Mouse (Mus musculus): ENCODE measurements around the gene Kctd13. TPM values are rescaled to one million over a fixed set of nuclear protein-coding genes. Genes with fewer than 3 reads are reported as not detected.
"Not testable (repeated sequence)": the region's sequence is repeated elsewhere in the genome, so short reads cannot be mapped to it uniquely, and the experiment has no call there.

The Kctd13 gene
- polyA plus RNA-seq, 1 experiment from 2014 or later, result 5.0 TPM

GRCm38 (mm10) chr7:126905590-126905989, 23.1 kb upstream of the Kctd13 start:
- Histone ChIP-seq H3K27ac (replicated peaks) (no peak overlapping the region), H3K4me3 (replicated peaks) (no peak overlapping the region), H3K9me3 (replicated peaks) (no peaks in the 10 kb centered on the region), H3K4me2 (no peak overlapping the region), H3K36me3 (replicated peaks) (no peaks in the 10 kb centered on the region), H3K27me3 (peaks cover 3% of the 10 kb centered on the region; the same call in 1 of the 2 replicates), H3K4me1 (replicated peaks) (peaks cover 4% of the 10 kb centered on the region), H3K9ac (no peak overlapping the region)
- 27% methylated on average over 3 of the region's 3 CpGs for WGBS (ENCODE audit: insufficient replicate concordance)
- no peak for ATAC-seq (ENCODE audit: insufficient read depth)

- Histone ChIP-seq H3K27ac (replicated peaks) (no peak overlapping the region), H3K27me3 (no peaks in the 10 kb centered on the region; the same call in 1 of the 2 replicates), H3K9ac (no peak overlapping the region), H3K4me3 (replicated peaks) (no peak overlapping the region), H3K4me2 (no peak overlapping the region), H3K4me1 (replicated peaks) (no peaks in the 10 kb centered on the region), H3K36me3 (replicated peaks) (no peaks in the 10 kb centered on the region), H3K9me3 (replicated peaks) (no peaks in the 10 kb centered on the region)
- WGBS (ENCODE audit: insufficient replicate concordance), result 56% methylated on average over 3 of the region's 3 CpGs
- no peak for ATAC-seq (ENCODE audit: insufficient read depth)
Observed at GRCm38 (mm10) chr7:126914844-126915243, 13.8 kb upstream of the Kctd13 start.

DNA sequence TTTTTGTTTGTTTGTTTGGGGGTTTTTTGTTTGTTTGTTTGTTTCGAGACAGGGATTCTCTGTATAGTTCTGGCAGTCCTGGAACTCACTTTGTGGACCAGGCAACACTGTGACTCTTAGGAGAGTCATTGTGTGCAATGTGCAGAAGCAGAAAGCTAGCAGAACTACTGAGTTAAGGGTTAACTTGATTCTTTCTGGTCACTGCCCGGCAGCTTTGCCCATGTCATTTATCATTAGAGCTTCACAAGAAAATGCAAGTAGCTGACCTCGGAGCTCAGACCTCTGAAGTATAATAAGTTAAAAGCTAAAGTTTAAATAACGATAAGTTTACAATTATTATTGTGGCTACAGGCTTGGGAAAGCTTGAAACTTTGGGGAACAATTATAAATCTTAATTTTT, 10.3 kb upstream of the Kctd13 start:
- not testable (repeated sequence) for H3K36me3 ChIP-seq (replicated peaks); H3K4me3 ChIP-seq (replicated peaks); H3K4me1 ChIP-seq (replicated peaks); ATAC-seq (ENCODE audit: insufficient read depth); H3K4me2 ChIP-seq; H3K9me3 ChIP-seq (replicated peaks); H3K27me3 ChIP-seq; H3K27ac ChIP-seq (replicated peaks); H3K9ac ChIP-seq
- 40% methylated on average over 4 of the region's 4 CpGs for WGBS (ENCODE audit: insufficient replicate concordance)

DNA sequence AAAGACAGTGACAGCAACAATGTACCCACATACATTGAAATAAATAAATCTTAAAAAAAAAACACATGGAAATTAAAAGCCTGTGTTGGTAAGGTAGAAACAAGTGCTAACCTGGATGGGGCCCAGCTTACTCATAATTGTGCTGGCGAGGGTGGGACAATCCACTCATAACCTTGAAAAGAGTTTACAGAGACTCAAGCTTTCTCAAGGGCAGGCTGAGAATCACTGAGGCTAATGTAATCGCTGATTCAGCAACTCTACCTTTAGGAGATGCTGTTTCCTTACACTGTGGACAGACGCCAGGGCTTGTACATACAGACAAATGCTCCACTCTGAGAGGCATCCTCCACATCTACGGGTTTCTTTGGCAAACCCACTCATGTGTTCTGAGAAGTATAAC, 8.7 kb upstream of the Kctd13 start:
- 67% methylated on average over 4 of the region's 4 CpGs for WGBS (ENCODE audit: insufficient replicate concordance)
- no peaks in the 10 kb centered on the region for H3K36me3 ChIP-seq (replicated peaks)
- peaks cover 21% of the 10 kb centered on the region for H3K4me1 ChIP-seq (replicated peaks)
- no peak for ATAC-seq (ENCODE audit: insufficient read depth)
- no peak overlapping the region for H3K27ac ChIP-seq (replicated peaks)
- no peak overlapping the region for H3K9ac ChIP-seq
- H3K4me2 ChIP-seq, result no peak overlapping the region
- H3K9me3 ChIP-seq (replicated peaks), result no peaks in the 10 kb centered on the region
- H3K27me3 ChIP-seq, result no peaks in the 10 kb centered on the region; the same call in 1 of the 2 replicates
- H3K4me3 ChIP-seq (replicated peaks), result no peak overlapping the region

GRCm38 (mm10) chr7:126921563-126921962, 7.1 kb upstream of the Kctd13 start:
- 45% methylated on average over 2 of the region's 2 CpGs for WGBS (ENCODE audit: insufficient replicate concordance)
- H3K27ac ChIP-seq (replicated peaks), result no peak overlapping the region
- no peaks in the 10 kb centered on the region for H3K36me3 ChIP-seq (replicated peaks)
- H3K4me3 ChIP-seq (replicated peaks), result no peak overlapping the region
- H3K4me1 ChIP-seq (replicated peaks), result peaks cover 30% of the 10 kb centered on the region
- 0 out of 2 replicates have a peak overlapping the region, but pooled peaks have one; percentile 37 for H3K4me2 ChIP-seq
- H3K9ac ChIP-seq, result no peak overlapping the region
- no peak for ATAC-seq (ENCODE audit: insufficient read depth)
- no peaks in the 10 kb centered on the region for H3K27me3 ChIP-seq
- H3K9me3 ChIP-seq (replicated peaks), result no peaks in the 10 kb centered on the region

DNA sequence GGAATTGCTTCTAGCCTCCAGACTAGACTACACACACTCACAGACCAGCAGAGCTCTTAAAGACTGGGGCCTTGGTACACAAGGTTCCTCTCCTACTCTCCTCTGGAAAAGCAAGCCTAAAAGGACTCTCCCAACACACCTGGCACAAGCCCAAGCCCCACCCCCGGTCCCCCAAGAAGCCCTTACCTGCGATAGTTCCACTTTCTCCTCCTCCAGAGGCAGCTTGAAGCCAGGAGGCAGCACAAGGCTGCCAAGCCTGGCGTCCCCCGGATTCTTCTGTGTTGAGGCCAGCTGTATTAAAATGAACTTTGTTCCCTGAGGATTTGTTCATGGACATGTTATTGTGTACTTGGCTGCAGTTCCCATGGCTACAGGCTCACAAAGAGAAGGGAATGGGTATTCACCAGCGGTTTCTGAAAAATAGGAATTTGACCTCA, 6.0 kb upstream of the Kctd13 start, which contains the start of gene Tmem219:
Tmem219 (minus strand) TSS at position 294 of the 437 bp plus-strand sequence.
- no peak for ATAC-seq (ENCODE audit: insufficient read depth)
- Histone ChIP-seq H3K36me3 (replicated peaks) (no peaks in the 10 kb centered on the region), H3K9ac (no peak within 1 kb of the TSS), H3K27ac (replicated peaks) (no peak within 1 kb of the TSS; the same call in 1 of the 2 replicates), H3K9me3 (replicated peaks) (no peaks in the 10 kb centered on the region), H3K4me2 (peak within 1 kb of the TSS; percentile 37), H3K4me3 (replicated peaks) (peak within 1 kb of the TSS; percentile 9; the same call in 1 of the 2 replicates), H3K4me1 (replicated peaks) (peaks cover 37% of the 10 kb centered on the region), H3K27me3 (no peaks in the 10 kb centered on the region)
- 72% methylated on average over 5 of the region's 5 CpGs for WGBS (ENCODE audit: insufficient replicate concordance)

- WGBS (ENCODE audit: insufficient replicate concordance), result 53% methylated on average over 5 of the region's 5 CpGs
- Histone ChIP-seq H3K9ac (no peak overlapping the region), H3K27me3 (no peaks in the 10 kb centered on the region), H3K4me1 (replicated peaks) (peaks cover 45% of the 10 kb centered on the region), H3K9me3 (replicated peaks) (no peaks in the 10 kb centered on the region), H3K27ac (replicated peaks) (peak overlapping the region; percentile 38; the same call in 1 of the 2 replicates), H3K4me2 (no peak overlapping the region), H3K36me3 (replicated peaks) (no peaks in the 10 kb centered on the region), H3K4me3 (replicated peaks) (no peak overlapping the region)
- ATAC-seq (ENCODE audit: insufficient read depth), result no peak
Observed at GRCm38 (mm10) chr7:126923999-126924398, 4.7 kb upstream of the Kctd13 start.

DNA sequence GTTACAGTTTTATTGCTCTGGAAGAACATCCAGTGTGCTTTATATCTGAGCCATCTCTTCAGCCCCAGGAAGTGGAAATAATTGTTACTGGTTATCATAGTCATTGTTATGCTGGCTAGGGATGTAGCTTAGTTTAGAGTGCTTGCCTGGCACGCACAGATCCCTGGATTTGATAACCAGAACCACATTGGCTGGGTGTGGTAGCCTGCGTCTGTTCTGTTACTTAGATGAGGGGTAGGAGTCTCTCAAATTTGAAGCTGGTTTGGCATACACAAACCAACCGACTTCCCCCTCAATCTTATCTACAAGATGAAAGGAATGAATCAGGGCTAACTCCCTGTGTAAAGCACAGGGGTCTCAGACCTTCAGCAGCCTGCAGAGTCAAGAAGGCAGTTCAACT, 2.4 kb upstream of the Kctd13 start:
- Histone ChIP-seq H3K4me2 (0 out of 2 replicates have a peak overlapping the region, but pooled peaks have one; percentile 3), H3K36me3 (replicated peaks) (peaks cover 6% of the 10 kb centered on the region; the same call in 1 of the 2 replicates), H3K9ac (no peak overlapping the region), H3K4me1 (replicated peaks) (peaks cover 57% of the 10 kb centered on the region), H3K4me3 (replicated peaks) (no peak overlapping the region), H3K27me3 (no peaks in the 10 kb centered on the region), H3K27ac (replicated peaks) (0 out of 2 replicates have a peak overlapping the region, but pooled peaks have one; percentile 39), H3K9me3 (replicated peaks) (no peaks in the 10 kb centered on the region)
- no peak for ATAC-seq (ENCODE audit: insufficient read depth)
- WGBS (ENCODE audit: insufficient replicate concordance), result 12% methylated on average over 3 of the region's 3 CpGs

GRCm38 (mm10) chr7:126929046-126929445, 367 bp downstream of the Kctd13 start:
- Histone ChIP-seq H3K36me3 (replicated peaks) (peaks cover 10% of the 10 kb centered on the region; the same call in 1 of the 2 replicates), H3K9me3 (replicated peaks) (no peaks in the 10 kb centered on the region), H3K4me1 (replicated peaks) (peaks cover 49% of the 10 kb centered on the region), H3K27ac (replicated peaks) (peak overlapping the region; percentile 70), H3K27me3 (no peaks in the 10 kb centered on the region), H3K9ac (peak overlapping the region; percentile 91), H3K4me2 (peak overlapping the region; percentile 100), H3K4me3 (replicated peaks) (peak overlapping the region; percentile 88)
- WGBS (ENCODE audit: insufficient replicate concordance), result 0% methylated on average over 27 of the region's 27 CpGs
- peak; percentile 51 for ATAC-seq (ENCODE audit: insufficient read depth)

- H3K4me1 ChIP-seq (replicated peaks), result peaks cover 24% of the 10 kb centered on the region
- no peak overlapping the region for H3K9ac ChIP-seq
- WGBS (ENCODE audit: insufficient replicate concordance), result 65% methylated on average over 2 of the region's 2 CpGs
- H3K36me3 ChIP-seq (replicated peaks), result peaks cover 22% of the 10 kb centered on the region
- ATAC-seq (ENCODE audit: insufficient read depth), result no peak
- no peak overlapping the region for H3K27ac ChIP-seq (replicated peaks)
- no peak overlapping the region for H3K4me2 ChIP-seq
- H3K9me3 ChIP-seq (replicated peaks), result no peaks in the 10 kb centered on the region
- no peaks in the 10 kb centered on the region for H3K27me3 ChIP-seq
- H3K4me3 ChIP-seq (replicated peaks), result no peak overlapping the region
Observed at GRCm38 (mm10) chr7:126932652-126933051, 4.0 kb downstream of the Kctd13 start.

- Histone ChIP-seq H3K9ac (no peak overlapping the region), H3K4me1 (replicated peaks) (peaks cover 12% of the 10 kb centered on the region; the same call in 1 of the 2 replicates), H3K9me3 (replicated peaks) (no peaks in the 10 kb centered on the region), H3K27me3 (no peaks in the 10 kb centered on the region), H3K4me2 (no peak overlapping the region), H3K27ac (replicated peaks) (no peak overlapping the region), H3K4me3 (replicated peaks) (no peak overlapping the region), H3K36me3 (replicated peaks) (peaks cover 14% of the 10 kb centered on the region)
- WGBS (ENCODE audit: insufficient replicate concordance), result 53% methylated on average over 6 of the region's 6 CpGs
- no peak for ATAC-seq (ENCODE audit: insufficient read depth)
Observed at GRCm38 (mm10) chr7:126941171-126941570, 12.5 kb downstream of the Kctd13 start.

DNA sequence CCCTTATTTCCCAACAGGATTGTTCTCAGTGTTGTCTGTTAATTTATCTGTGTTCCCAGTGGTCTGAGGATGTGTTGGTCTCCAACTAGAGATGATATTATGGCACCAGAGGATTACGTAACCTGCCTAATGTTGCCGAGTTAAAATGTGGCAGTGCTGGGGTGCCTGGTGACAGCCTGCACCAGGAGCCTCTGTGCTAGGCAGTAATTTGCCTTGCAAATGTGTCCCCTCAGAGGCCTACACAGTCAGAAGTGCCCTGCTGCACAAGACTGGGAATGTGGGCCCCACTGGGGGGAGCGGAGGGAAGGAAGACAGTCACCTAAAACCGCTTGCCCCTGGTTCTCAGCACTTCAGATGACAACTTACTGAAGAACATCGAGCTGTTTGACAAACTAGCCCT, 13.1 kb downstream of the Kctd13 start:
- Histone ChIP-seq H3K4me3 (replicated peaks) (no peak overlapping the region), H3K27ac (replicated peaks) (no peak overlapping the region), H3K4me2 (no peak overlapping the region), H3K36me3 (replicated peaks) (peaks cover 9% of the 10 kb centered on the region), H3K27me3 (no peaks in the 10 kb centered on the region), H3K9me3 (replicated peaks) (no peaks in the 10 kb centered on the region), H3K4me1 (replicated peaks) (peaks cover 12% of the 10 kb centered on the region; the same call in 1 of the 2 replicates), H3K9ac (no peak overlapping the region)
- no peak for ATAC-seq (ENCODE audit: insufficient read depth)
- WGBS (ENCODE audit: insufficient replicate concordance), result 71% methylated on average over 5 of the region's 5 CpGs

Measured in liver, embryonic 15.5 days (tissue).